Mouse (Mus musculus): ENCODE data around the gene Lyg1.

GRCm38 (mm10) chr1:37918096-37918495 is 39.5 kb downstream of the Lyg1 start:
- TF ChIP-seq CTCF (IDR thresholded peaks at IDR 0.05) (no peak), EP300 (IDR thresholded peaks at IDR 0.05; ENCODE audit: insufficient read depth, low read depth, low read length) (no peak), POLR2A (IDR thresholded peaks at IDR 0.05; ENCODE audit: insufficient read depth, low read depth, low read length) (no peak)

Measured in heart, adult 2 months (tissue).